Mouse (Mus musculus): Measurements from ENCODE around the gene Procr. TPM values are rescaled to one million over a fixed set of nuclear protein-coding genes. Genes with fewer than 3 reads are reported as not detected.
A peak's percentile ranks its signal among the peaks of the same experiment; 100 is the strongest.

The Procr gene
- 3.4 and 9.3 TPM in 2 replicates for total RNA-seq (2014; rRNA removed; ENCODE audit: low replicate concordance)
- polyA plus RNA-seq (2015; fragmentation: Nextera tagmentation; extraction: Ambion mirVana) = 4.0 and 4.7 TPM in 2 replicates

GRCm38 (mm10) chr2:155751014-155751786 is at the start of gene Procr:
Gene Procr, plus strand, starts transcription at chr2:155751117.
- Histone ChIP-seq H3K4me2 (ENCODE audit: low read depth, low read length) (peak within 1 kb of the TSS; percentile 60), H3K4me3 (ENCODE audit: low read depth, low read length) (peak within 1 kb of the TSS; percentile 31), H3K27me3 (ENCODE audit: control insufficient read depth, insufficient read depth, low read length) (peaks cover 7% of the 10 kb centered on the region; the same call in 1 of the 2 replicates), H3K27ac (ENCODE audit: low read depth) (no peak within 1 kb of the TSS), H3K9me3 (replicated peaks; ENCODE audit: control insufficient read depth, low read length) (no peaks in the 10 kb centered on the region), H3K36me3 (replicated peaks; ENCODE audit: control insufficient read depth, insufficient read depth, low read length) (no peaks in the 10 kb centered on the region), H3K9ac (replicated peaks; ENCODE audit: low read depth, low read length) (0 out of 2 replicates have a peak within 1 kb of the TSS, but pooled peaks have one; percentile 3), H3K4me1 (ENCODE audit: control insufficient read depth, insufficient read depth) (no peaks in the 10 kb centered on the region)
- no peak for TF ChIP-seq CTCF (IDR thresholded peaks at IDR 0.05; ENCODE audit: low read depth)
- TF ChIP-seq EP300 (IDR thresholded peaks at IDR 0.05; ENCODE audit: low read depth) = no peak
- WGBS = 2% methylated on average over 25 of the region's 25 CpGs
- peak; percentile 83 for ATAC-seq (ENCODE audit: insufficient read depth, low read depth)
- DNase-seq (ENCODE audit: low spot score) = peak; percentile 71

- TF ChIP-seq CTCF (IDR thresholded peaks at IDR 0.05; ENCODE audit: low read depth) (no peak), EP300 (IDR thresholded peaks at IDR 0.05; ENCODE audit: low read depth) (no peak)
- no peak for DNase-seq (ENCODE audit: low spot score)
- H3K4me2 ChIP-seq (ENCODE audit: low read depth, low read length) = no peak overlapping the region
- H3K27me3 ChIP-seq (ENCODE audit: control insufficient read depth, insufficient read depth, low read length) = no peaks in the 10 kb centered on the region
- 87% methylated on average over 19 of the region's 19 CpGs for WGBS
- peaks cover 18% of the 10 kb centered on the region for H3K36me3 ChIP-seq (replicated peaks; ENCODE audit: control insufficient read depth, insufficient read depth, low read length)
- no peak for ATAC-seq (ENCODE audit: insufficient read depth, low read depth)
- no peak overlapping the region for H3K9ac ChIP-seq (replicated peaks; ENCODE audit: low read depth, low read length)
- H3K4me1 ChIP-seq (ENCODE audit: control insufficient read depth, insufficient read depth) = no peaks in the 10 kb centered on the region
- H3K4me3 ChIP-seq (ENCODE audit: low read depth, low read length) = no peak overlapping the region
- H3K27ac ChIP-seq (ENCODE audit: low read depth) = no peak overlapping the region
- no peaks in the 10 kb centered on the region for H3K9me3 ChIP-seq (replicated peaks; ENCODE audit: control insufficient read depth, low read length)
These were observed 49.5 kb upstream of the Procr start for GRCm38 (mm10) chr2:155701399-155701919.

DNA sequence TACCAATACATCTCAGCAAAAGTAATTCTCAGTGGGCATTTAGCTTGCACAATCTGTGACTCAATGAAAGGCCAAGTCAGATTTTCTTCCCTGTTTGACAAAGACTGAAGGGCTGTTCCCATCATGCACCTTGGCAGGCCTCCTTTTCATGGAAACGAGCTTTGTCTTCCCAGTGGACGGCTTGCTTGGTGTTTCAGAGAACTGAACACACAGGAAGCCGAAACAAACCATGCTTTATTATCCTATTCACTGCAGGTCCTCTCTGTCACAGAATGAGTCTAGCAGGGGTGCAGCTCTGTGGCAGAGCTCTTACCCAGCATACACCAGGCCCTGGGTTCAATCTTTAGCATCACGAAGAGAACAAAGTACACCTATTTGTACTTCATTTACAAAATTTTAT is 47.3 kb upstream of the Procr start:
- Histone ChIP-seq H3K9ac (replicated peaks; ENCODE audit: low read depth, low read length) (no peak overlapping the region), H3K9me3 (replicated peaks; ENCODE audit: control insufficient read depth, low read length) (no peaks in the 10 kb centered on the region), H3K4me1 (ENCODE audit: control insufficient read depth, insufficient read depth) (peaks cover 3% of the 10 kb centered on the region; the same call in 1 of the 2 replicates), H3K4me2 (ENCODE audit: low read depth, low read length) (no peak overlapping the region), H3K4me3 (ENCODE audit: low read depth, low read length) (no peak overlapping the region), H3K27me3 (ENCODE audit: control insufficient read depth, insufficient read depth, low read length) (no peaks in the 10 kb centered on the region), H3K27ac (ENCODE audit: low read depth) (no peak overlapping the region), H3K36me3 (replicated peaks; ENCODE audit: control insufficient read depth, insufficient read depth, low read length) (peaks cover 26% of the 10 kb centered on the region)
- TF ChIP-seq CTCF (IDR thresholded peaks at IDR 0.05; ENCODE audit: low read depth) (no peak), EP300 (IDR thresholded peaks at IDR 0.05; ENCODE audit: low read depth) (no peak)
- no peak for ATAC-seq (ENCODE audit: insufficient read depth, low read depth)
- 80% methylated on average over 4 of the region's 4 CpGs for WGBS
- no peak for DNase-seq (ENCODE audit: low spot score)

DNA sequence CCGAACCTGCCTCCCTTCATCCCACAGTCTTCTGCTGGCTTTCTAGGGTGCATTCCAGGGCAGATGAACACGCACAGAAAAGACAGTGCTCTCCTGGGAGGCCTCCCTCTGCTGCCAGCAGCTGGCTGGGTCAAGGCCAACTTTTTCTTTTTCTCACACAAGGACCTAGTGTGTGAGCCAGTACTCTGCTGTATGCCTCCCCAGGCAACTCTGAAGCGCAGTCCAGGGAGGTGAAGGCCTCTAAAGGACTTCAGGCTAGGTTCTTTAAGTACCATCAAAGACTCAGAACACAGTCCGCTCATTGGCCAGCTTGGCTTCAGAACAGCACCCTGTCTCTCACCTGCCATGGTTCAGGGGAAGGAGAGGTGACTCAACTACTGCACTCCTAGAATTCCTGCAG is 43.7 kb upstream of the Procr start:
- Histone ChIP-seq H3K9ac (replicated peaks; ENCODE audit: low read depth, low read length) (no peak overlapping the region), H3K9me3 (replicated peaks; ENCODE audit: control insufficient read depth, low read length) (no peaks in the 10 kb centered on the region), H3K27ac (ENCODE audit: low read depth) (no peak overlapping the region), H3K4me2 (ENCODE audit: low read depth, low read length) (no peak overlapping the region), H3K27me3 (ENCODE audit: control insufficient read depth, insufficient read depth, low read length) (no peaks in the 10 kb centered on the region), H3K36me3 (replicated peaks; ENCODE audit: control insufficient read depth, insufficient read depth, low read length) (peaks cover 44% of the 10 kb centered on the region), H3K4me1 (ENCODE audit: control insufficient read depth, insufficient read depth) (peaks cover 3% of the 10 kb centered on the region; the same call in 1 of the 2 replicates), H3K4me3 (ENCODE audit: low read depth, low read length) (no peak overlapping the region)
- peak; percentile 11 for DNase-seq (ENCODE audit: low spot score)
- WGBS = 51% methylated on average over 4 of the region's 4 CpGs
- ATAC-seq (ENCODE audit: insufficient read depth, low read depth) = no peak
- TF ChIP-seq CTCF (IDR thresholded peaks at IDR 0.05; ENCODE audit: low read depth) (no peak), EP300 (IDR thresholded peaks at IDR 0.05; ENCODE audit: low read depth) (no peak)

GRCm38 (mm10) chr2:155710557-155710956 is 40.4 kb upstream of the Procr start:
- 90% methylated on average over 11 of the region's 11 CpGs for WGBS
- H3K27ac ChIP-seq (ENCODE audit: low read depth) = no peak overlapping the region
- peaks cover 3% of the 10 kb centered on the region; the same call in 1 of the 2 replicates for H3K4me1 ChIP-seq (ENCODE audit: control insufficient read depth, insufficient read depth)
- no peak for DNase-seq (ENCODE audit: low spot score)
- H3K27me3 ChIP-seq (ENCODE audit: control insufficient read depth, insufficient read depth, low read length) = no peaks in the 10 kb centered on the region
- no peak for ATAC-seq (ENCODE audit: insufficient read depth, low read depth)
- H3K4me3 ChIP-seq (ENCODE audit: low read depth, low read length) = no peak overlapping the region
- no peak overlapping the region for H3K4me2 ChIP-seq (ENCODE audit: low read depth, low read length)
- TF ChIP-seq CTCF (IDR thresholded peaks at IDR 0.05; ENCODE audit: low read depth) (no peak), EP300 (IDR thresholded peaks at IDR 0.05; ENCODE audit: low read depth) (no peak)
- H3K9ac ChIP-seq (replicated peaks; ENCODE audit: low read depth, low read length) = no peak overlapping the region
- peaks cover 41% of the 10 kb centered on the region for H3K36me3 ChIP-seq (replicated peaks; ENCODE audit: control insufficient read depth, insufficient read depth, low read length)
- no peaks in the 10 kb centered on the region for H3K9me3 ChIP-seq (replicated peaks; ENCODE audit: control insufficient read depth, low read length)

Measured in heart, postnatal 0 days (tissue).